Mouse (Mus musculus): ENCODE results near the gene 2010111I01Rik. TPM values are rescaled to one million over a fixed set of nuclear protein-coding genes. Genes with fewer than 3 reads are reported as not detected.

Gene 2010111I01Rik
- total RNA-seq, 1 experiment = 58.3 TPM

GRCm38 (mm10) chr13:63038415-63038814 lies 73.7 kb downstream of the 2010111I01Rik start:
- no peak overlapping the region for H3K27ac ChIP-seq (ENCODE audit: insufficient read depth, low read depth, low read length, poor library complexity, severe bottlenecking)
- no peak overlapping the region for H3K9ac ChIP-seq (ENCODE audit: insufficient read depth, low read depth, low read length, poor library complexity, severe bottlenecking)
- in situ Hi-C loops (cut with MboI; ENCODE audit: low sequenced_read_pairs in 2 of 2, unreplicated experiment in 2 of 2) = loop anchor here in 1 of 2 experiments (25.0 kb wide), 1 partner anchor 299 kb away; no protein-coding TSS in a partner anchor
- no peak overlapping the region for H3K4me3 ChIP-seq (ENCODE audit: insufficient read depth in 1 of 2, low read depth in 1 of 2, low read length in 2 of 2, poor library complexity in 1 of 2, severe bottlenecking in 1 of 2)
- no peak for TF ChIP-seq HCFC1 (IDR thresholded peaks at IDR 0.05; ENCODE audit: borderline replicate concordance, insufficient read depth, low read length)
- TF ChIP-seq ZNF384 (IDR thresholded peaks at IDR 0.05; ENCODE audit: low read depth, low read length) = no peak
- no peak for TF ChIP-seq CHD2 (IDR thresholded peaks at IDR 0.05; ENCODE audit: low read depth, low read length)
- no peak for TF ChIP-seq MAFK (IDR thresholded peaks at IDR 0.05; ENCODE audit: insufficient read depth, low read depth, low read length)
- TF ChIP-seq ZC3H11A (IDR thresholded peaks at IDR 0.05; ENCODE audit: borderline replicate concordance, low read depth, low read length) = no peak
- H3K36me3 ChIP-seq (ENCODE audit: control insufficient read depth, insufficient read depth, low read length, poor library complexity, severe bottlenecking) = no peaks in the 10 kb centered on the region
- no peaks in the 10 kb centered on the region for H3K9me3 ChIP-seq (ENCODE audit: control insufficient read depth, insufficient read depth, low read depth, low read length)
- no peak for DNase-seq (ENCODE audit: low read depth, low spot score)
- H3K4me1 ChIP-seq (ENCODE audit: control insufficient read depth in 2 of 2, insufficient read depth in 2 of 2, low read length in 2 of 2, poor library complexity in 1 of 2) = peaks cover 0 to 3% of the 10 kb centered on the region in 2 experiments; a peak in 2 of 4 replicates

GRCm38 (mm10) chr13:63038871-63039270 lies 74.2 kb downstream of the 2010111I01Rik start:
- Histone ChIP-seq H3K9ac (ENCODE audit: insufficient read depth, low read depth, low read length, poor library complexity, severe bottlenecking) (no peak overlapping the region), H3K27ac (ENCODE audit: insufficient read depth, low read depth, low read length, poor library complexity, severe bottlenecking) (no peak overlapping the region), H3K9me3 (ENCODE audit: control insufficient read depth, insufficient read depth, low read depth, low read length) (no peaks in the 10 kb centered on the region), H3K4me1 (ENCODE audit: control insufficient read depth in 2 of 2, insufficient read depth in 2 of 2, low read length in 2 of 2, poor library complexity in 1 of 2) (peaks cover 0 to 3% of the 10 kb centered on the region in 2 experiments; a peak in 1 of 4 replicates), H3K4me3 (ENCODE audit: insufficient read depth in 1 of 2, low read depth in 1 of 2, low read length in 2 of 2, poor library complexity in 1 of 2, severe bottlenecking in 1 of 2) (no peak overlapping the region), H3K36me3 (ENCODE audit: control insufficient read depth, insufficient read depth, low read length, poor library complexity, severe bottlenecking) (no peaks in the 10 kb centered on the region)
- in situ Hi-C loops (cut with MboI; ENCODE audit: low sequenced_read_pairs in 2 of 2, unreplicated experiment in 2 of 2) = loop anchor here in 1 of 2 experiments (25.0 kb wide), 1 partner anchor 298 kb away; no protein-coding TSS in a partner anchor
- DNase-seq (ENCODE audit: low read depth, low spot score) = no peak
- no peak for TF ChIP-seq ZNF384 (IDR thresholded peaks at IDR 0.05; ENCODE audit: low read depth, low read length)
- TF ChIP-seq HCFC1 (IDR thresholded peaks at IDR 0.05; ENCODE audit: borderline replicate concordance, insufficient read depth, low read length) = no peak
- no peak for TF ChIP-seq ZC3H11A (IDR thresholded peaks at IDR 0.05; ENCODE audit: borderline replicate concordance, low read depth, low read length)
- no peak for TF ChIP-seq MAFK (IDR thresholded peaks at IDR 0.05; ENCODE audit: insufficient read depth, low read depth, low read length)
- no peak for TF ChIP-seq CHD2 (IDR thresholded peaks at IDR 0.05; ENCODE audit: low read depth, low read length)

GRCm38 (mm10) chr13:63039326-63039725 lies 74.6 kb downstream of the 2010111I01Rik start:
- H3K9ac ChIP-seq (ENCODE audit: insufficient read depth, low read depth, low read length, poor library complexity, severe bottlenecking) = no peak overlapping the region
- H3K36me3 ChIP-seq (ENCODE audit: control insufficient read depth, insufficient read depth, low read length, poor library complexity, severe bottlenecking) = no peaks in the 10 kb centered on the region
- H3K4me1 ChIP-seq (ENCODE audit: control insufficient read depth in 2 of 2, insufficient read depth in 2 of 2, low read length in 2 of 2, poor library complexity in 1 of 2) = peaks cover 0 to 3% of the 10 kb centered on the region in 2 experiments; a peak in 1 of 4 replicates
- no peak for DNase-seq (ENCODE audit: low read depth, low spot score)
- no peak overlapping the region for H3K27ac ChIP-seq (ENCODE audit: insufficient read depth, low read depth, low read length, poor library complexity, severe bottlenecking)
- in situ Hi-C loops (cut with MboI; ENCODE audit: low sequenced_read_pairs in 2 of 2, unreplicated experiment in 2 of 2) = loop anchor here in 1 of 2 experiments (25.0 kb wide), 1 partner anchor 298 kb away; no protein-coding TSS in a partner anchor
- TF ChIP-seq ZNF384 (IDR thresholded peaks at IDR 0.05; ENCODE audit: low read depth, low read length) = no peak
- no peak overlapping the region for H3K4me3 ChIP-seq (ENCODE audit: insufficient read depth in 1 of 2, low read depth in 1 of 2, low read length in 2 of 2, poor library complexity in 1 of 2, severe bottlenecking in 1 of 2)
- no peaks in the 10 kb centered on the region for H3K9me3 ChIP-seq (ENCODE audit: control insufficient read depth, insufficient read depth, low read depth, low read length)

- H3K9me3 ChIP-seq (ENCODE audit: control insufficient read depth, insufficient read depth, low read depth, low read length) = no peaks in the 10 kb centered on the region
- no peak overlapping the region for H3K4me3 ChIP-seq (ENCODE audit: insufficient read depth in 1 of 2, low read depth in 1 of 2, low read length in 2 of 2, poor library complexity in 1 of 2, severe bottlenecking in 1 of 2)
- H3K4me1 ChIP-seq (ENCODE audit: control insufficient read depth in 2 of 2, insufficient read depth in 2 of 2, low read length in 2 of 2, poor library complexity in 1 of 2) = no peaks in the 10 kb centered on the region
- no peaks in the 10 kb centered on the region for H3K36me3 ChIP-seq (ENCODE audit: control insufficient read depth, insufficient read depth, low read length, poor library complexity, severe bottlenecking)
- no peak for TF ChIP-seq MAFK (IDR thresholded peaks at IDR 0.05; ENCODE audit: insufficient read depth, low read depth, low read length)
- no peak for TF ChIP-seq CHD2 (IDR thresholded peaks at IDR 0.05; ENCODE audit: low read depth, low read length)
- TF ChIP-seq HCFC1 (IDR thresholded peaks at IDR 0.05; ENCODE audit: borderline replicate concordance, insufficient read depth, low read length) = no peak
- no peak for TF ChIP-seq ZNF384 (IDR thresholded peaks at IDR 0.05; ENCODE audit: low read depth, low read length)
- TF ChIP-seq ZC3H11A (IDR thresholded peaks at IDR 0.05; ENCODE audit: borderline replicate concordance, low read depth, low read length) = no peak
- H3K9ac ChIP-seq (ENCODE audit: insufficient read depth, low read depth, low read length, poor library complexity, severe bottlenecking) = no peak overlapping the region
- DNase-seq (ENCODE audit: low read depth, low spot score) = no peak
- in situ Hi-C loops (cut with MboI; ENCODE audit: low sequenced_read_pairs in 2 of 2, unreplicated experiment in 2 of 2) = loop anchor here (10.0 to 25.0 kb wide), 2 partner anchors 295 to 297 kb away; no protein-coding TSS in a partner anchor
- H3K27ac ChIP-seq (ENCODE audit: insufficient read depth, low read depth, low read length, poor library complexity, severe bottlenecking) = no peak overlapping the region
Measured at GRCm38 (mm10) chr13:63039848-63040247, 75.2 kb downstream of the 2010111I01Rik start.
